Mouse (Mus musculus) G1E (cell line): ENCODE results near the gene Xaf1.

Source experiments
- CTCF ChIP-seq: IDR thresholded peaks from 2 replicates; pipeline ENCODE4 v1.5.1; 2012; ENCODE audit warnings: low read depth, low read length, inconsistent platforms, mixed read lengths
- GATA1 ChIP-seq: IDR thresholded peaks from 2 replicates; pipeline ENCODE4 v1.6.1; 2012; ENCODE audit warnings: borderline replicate concordance, low read length, inconsistent platforms, mixed read lengths
- GATA2 ChIP-seq: IDR thresholded peaks from 2 replicates; pipeline ENCODE4 v1.6.1; 2012; ENCODE audit warnings: low read depth, low read length, inconsistent platforms, borderline replicate concordance

- TF ChIP-seq CTCF (no peak), GATA1 (no peak), GATA2 (no peak)
Measured at GRCm38 (mm10) chr11:72286651-72287050, 14.8 kb upstream of the Xaf1 start.
